Comparison of ENCODE assay signal across 17 mouse cellular contexts in genomic region chr6:127239529-127240471, GRCm38 (mm10).
A peak's percentile ranks its signal among the peaks of the same experiment; 100 is the strongest.
DNase-seq lines count a peak whose midpoint lies in the region; ATAC-seq lines count a peak whose summit lies in the region.
"Had no signal": no experiment of that assay in that cellular context is flagged by ENCODE, and none has a peak within 500 bp of the region (broad histone marks: within the 10 kb centered on the region; RNA-seq: fewer than 3 reads in every experiment).

No protein-coding gene starts in this region.

- WGBS in hindbrain, embryonic 14.5 days, result 81% methylated on average over 12 of the region's 12 CpGs

- no peaks in the 10 kb centered on the region for H3K36me3 ChIP-seq in hindbrain, embryonic 14.5 days (replicated peaks; ENCODE audit: control insufficient read depth, insufficient read depth)
- H3K36me3 ChIP-seq: embryonic facial prominence, embryonic 15.5 days; hindbrain, embryonic 13.5 days; neural tube, embryonic 12.5 days had no signal

- no peaks in the 10 kb centered on the region for H3K9me3 ChIP-seq in hindbrain, embryonic 14.5 days (ENCODE audit: control insufficient read depth, low read length)
- H3K9me3 ChIP-seq: embryonic facial prominence, embryonic 15.5 days; hindbrain, embryonic 13.5 days; neural tube, embryonic 12.5 days had no signal

- no peaks in the 10 kb centered on the region for H3K4me1 ChIP-seq in hindbrain, embryonic 14.5 days (replicated peaks; ENCODE audit: control insufficient read depth, insufficient read depth, low read length)
- H3K4me1 ChIP-seq: embryonic facial prominence, embryonic 15.5 days; hindbrain, embryonic 13.5 days; neural tube, embryonic 12.5 days had no signal

- no peak overlapping the region for H3K4me3 ChIP-seq in hindbrain, embryonic 14.5 days (replicated peaks; ENCODE audit: low read length)
- H3K4me3 ChIP-seq: embryonic facial prominence, embryonic 15.5 days; heart, adult 2 months; hindbrain, embryonic 13.5 days; neural tube, embryonic 12.5 days had no signal

- no peaks in the 10 kb centered on the region for H3K27me3 ChIP-seq in hindbrain, embryonic 14.5 days (ENCODE audit: control insufficient read depth, insufficient read depth, low read length)
- H3K27me3 ChIP-seq: embryonic facial prominence, embryonic 15.5 days; neural tube, embryonic 12.5 days had no signal

- ATAC-seq in hindbrain, embryonic 14.5 days (ENCODE audit: low FRiP score), result no peak
- ATAC-seq: forebrain, postnatal 0 days had no signal

- no peak overlapping the region for H3K27ac ChIP-seq in hindbrain, embryonic 14.5 days
- H3K27ac ChIP-seq: embryonic facial prominence, embryonic 15.5 days; heart, adult 2 months; hindbrain, embryonic 13.5 days; neural tube, embryonic 12.5 days had no signal

- intact Hi-C loops in left cerebral cortex, postnatal 36 days (cut with DNase I), result no loop called here

- H3K9ac ChIP-seq in hindbrain, embryonic 14.5 days, result no peak overlapping the region
- H3K9ac ChIP-seq: embryonic facial prominence, embryonic 15.5 days; forebrain, postnatal 0 days; hindbrain, embryonic 13.5 days; neural tube, embryonic 12.5 days had no signal

- peak; percentile 11 for DNase-seq in spleen, adult 12 weeks (ENCODE audit: low spot score)
- DNase-seq in spleen, postnatal 4 days (ENCODE audit: low spot score in 2 of 2), result no peak
- DNase-seq in induced T-regulatory cell, adult 2 months (ENCODE audit: low read depth), result peak; percentile 82
- DNase-seq in naive thymus-derived CD4-positive, alpha-beta T cell, adult 2 months (ENCODE audit: low read depth), result peak; percentile 67
- DNase-seq in thymus, postnatal 4 days, result peak; percentile 66
- DNase-seq in hindbrain, embryonic 14.5 days (ENCODE audit: low spot score), result no peak
- no peak for DNase-seq in gastrocnemius, postnatal 4 days (ENCODE audit: low spot score in 2 of 2)
- no peak for DNase-seq in left cerebral cortex, postnatal 36 days (ENCODE audit: low spot score in 2 of 2)
- DNase-seq: cerebellum, adult 11-12 months; forebrain, postnatal 0 days; heart, adult 2 months; kidney, postnatal 36 days; lung, postnatal 36 days; right cerebral cortex, postnatal 4 days had no signal

- no peak overlapping the region for H3K4me2 ChIP-seq in hindbrain, embryonic 14.5 days (replicated peaks)
- H3K4me2 ChIP-seq: embryonic facial prominence, embryonic 15.5 days; hindbrain, embryonic 13.5 days; neural tube, embryonic 12.5 days had no signal

Comparison
In these comparisons a context has a peak if more than half of its experiments do, and no peak if none do; other contexts are left out.
1. DNase-seq: peak in spleen, adult 12 weeks (single experiment), induced T-regulatory cell, adult 2 months (single experiment), naive thymus-derived CD4-positive, alpha-beta T cell, adult 2 months (single experiment) and thymus, postnatal 4 days (single experiment); none in spleen, postnatal 4 days (0 of 2), hindbrain, embryonic 14.5 days (single experiment), gastrocnemius, postnatal 4 days (0 of 2) and left cerebral cortex, postnatal 36 days (0 of 2).